Mouse (Mus musculus): ENCODE measurements at regions not wholly inside any gene's neighbourhood (a gene's known extent, or its start where the extent isn't known, plus 50 kb on each side); places are given as distances from the start of the nearest gene placed in this dataset.

GRCm38 (mm10) chr2:169035315-169035714, 79.9 kb upstream of the Zfp64 start:
- DNase-seq (ENCODE audit: low spot score) (no peak), ATAC-seq (replicated peaks; ENCODE audit: low FRiP score, low TSS enrichment, low read depth) (no peak)
- H3K27me3 ChIP-seq (replicated peaks; ENCODE audit: control insufficient read depth, insufficient read depth, low read length), result no peaks in the 10 kb centered on the region

GRCm38 (mm10) chr2:169033997-169034396, 78.6 kb upstream of the Zfp64 start:
- H3K9ac ChIP-seq (ENCODE audit: low read length), result no peak overlapping the region
- H3K4me1 ChIP-seq (replicated peaks; ENCODE audit: control insufficient read depth, insufficient read depth, low read length), result no peaks in the 10 kb centered on the region
- no peaks in the 10 kb centered on the region for H3K27me3 ChIP-seq (replicated peaks; ENCODE audit: control insufficient read depth, insufficient read depth, low read length)
- no peak for ATAC-seq (replicated peaks; ENCODE audit: low FRiP score, low TSS enrichment, low read depth)
- no peak overlapping the region for H3K4me2 ChIP-seq (ENCODE audit: low read length)
- no peak overlapping the region for H3K27ac ChIP-seq (ENCODE audit: low read depth)
- H3K36me3 ChIP-seq (ENCODE audit: control insufficient read depth, insufficient read depth, low read length), result no peaks in the 10 kb centered on the region
- no peak for DNase-seq (ENCODE audit: low spot score)
- no peaks in the 10 kb centered on the region for H3K9me3 ChIP-seq (ENCODE audit: control insufficient read depth, low read length)
- WGBS, result 63% methylated on average over 18 of the region's 18 CpGs
- H3K4me3 ChIP-seq (ENCODE audit: low read depth, low read length), result no peak overlapping the region

More at GRCm38 (mm10) chr2:169035315-169035714, 79.9 kb upstream of the Zfp64 start:
- Histone ChIP-seq H3K9ac (ENCODE audit: low read length) (no peak overlapping the region), H3K27ac (ENCODE audit: low read depth) (no peak overlapping the region), H3K4me1 (replicated peaks; ENCODE audit: control insufficient read depth, insufficient read depth, low read length) (no peaks in the 10 kb centered on the region), H3K9me3 (ENCODE audit: control insufficient read depth, low read length) (no peaks in the 10 kb centered on the region), H3K4me2 (ENCODE audit: low read length) (no peak overlapping the region), H3K4me3 (ENCODE audit: low read depth, low read length) (no peak overlapping the region), H3K36me3 (ENCODE audit: control insufficient read depth, insufficient read depth, low read length) (no peaks in the 10 kb centered on the region)
- WGBS, result 21% methylated on average over 3 of the region's 3 CpGs

GRCm38 (mm10) chr2:169033181-169033580, 77.8 kb upstream of the Zfp64 start:
- H3K27ac ChIP-seq (ENCODE audit: low read depth), result no peak overlapping the region
- DNase-seq (ENCODE audit: low spot score) (no peak), ATAC-seq (replicated peaks; ENCODE audit: low FRiP score, low TSS enrichment, low read depth) (no peak)
- H3K27me3 ChIP-seq (replicated peaks; ENCODE audit: control insufficient read depth, insufficient read depth, low read length), result no peaks in the 10 kb centered on the region
- no peak overlapping the region for H3K9ac ChIP-seq (ENCODE audit: low read length)
- no peaks in the 10 kb centered on the region for H3K36me3 ChIP-seq (ENCODE audit: control insufficient read depth, insufficient read depth, low read length)
- no peaks in the 10 kb centered on the region for H3K9me3 ChIP-seq (ENCODE audit: control insufficient read depth, low read length)
- H3K4me3 ChIP-seq (ENCODE audit: low read depth, low read length), result no peak overlapping the region
- H3K4me2 ChIP-seq (ENCODE audit: low read length), result no peak overlapping the region
- H3K4me1 ChIP-seq (replicated peaks; ENCODE audit: control insufficient read depth, insufficient read depth, low read length), result no peaks in the 10 kb centered on the region
- whole genome bisulfite sequencing, result 85% methylated on average over 3 of the region's 3 CpGs

- no peak overlapping the region for H3K4me3 ChIP-seq (ENCODE audit: low read depth, low read length)
- no peaks in the 10 kb centered on the region for H3K27me3 ChIP-seq (replicated peaks; ENCODE audit: control insufficient read depth, insufficient read depth, low read length)
- 65% methylated on average over 9 of the region's 9 CpGs for WGBS
- H3K4me2 ChIP-seq (ENCODE audit: low read length), result no peak overlapping the region
- H3K36me3 ChIP-seq (ENCODE audit: control insufficient read depth, insufficient read depth, low read length), result no peaks in the 10 kb centered on the region
- H3K9ac ChIP-seq (ENCODE audit: low read length), result no peak overlapping the region
- DNase-seq (ENCODE audit: low spot score) (no peak), ATAC-seq (replicated peaks; ENCODE audit: low FRiP score, low TSS enrichment, low read depth) (no peak)
- no peaks in the 10 kb centered on the region for H3K9me3 ChIP-seq (ENCODE audit: control insufficient read depth, low read length)
- H3K4me1 ChIP-seq (replicated peaks; ENCODE audit: control insufficient read depth, insufficient read depth, low read length), result no peaks in the 10 kb centered on the region
- no peak overlapping the region for H3K27ac ChIP-seq (ENCODE audit: low read depth)
Measured at GRCm38 (mm10) chr2:169028531-169029114, 73.2 kb upstream of the Zfp64 start.

- ATAC-seq (replicated peaks; ENCODE audit: low FRiP score, low TSS enrichment, low read depth), result no peak
- WGBS, result 78% methylated on average over 3 of the region's 3 CpGs
Measured at GRCm38 (mm10) chr2:169019037-169019436, 63.6 kb upstream of the Zfp64 start.

GRCm38 (mm10) chr2:169010271-169010670, 54.9 kb upstream of the Zfp64 start:
- DNase-seq (ENCODE audit: low spot score) (no peak), ATAC-seq (replicated peaks; ENCODE audit: low FRiP score, low TSS enrichment, low read depth) (no peak)
- WGBS, result 48% methylated on average over 9 of the region's 9 CpGs
- no peak overlapping the region for H3K9ac ChIP-seq (ENCODE audit: low read length)
- no peak overlapping the region for H3K4me2 ChIP-seq (ENCODE audit: low read length)
- H3K27ac ChIP-seq (ENCODE audit: low read depth), result no peak overlapping the region
- H3K27me3 ChIP-seq (replicated peaks; ENCODE audit: control insufficient read depth, insufficient read depth, low read length), result no peaks in the 10 kb centered on the region
- H3K36me3 ChIP-seq (ENCODE audit: control insufficient read depth, insufficient read depth, low read length), result no peaks in the 10 kb centered on the region
- H3K4me3 ChIP-seq (ENCODE audit: low read depth, low read length), result no peak overlapping the region
- H3K9me3 ChIP-seq (ENCODE audit: control insufficient read depth, low read length), result no peaks in the 10 kb centered on the region
- H3K4me1 ChIP-seq (replicated peaks; ENCODE audit: control insufficient read depth, insufficient read depth, low read length), result no peaks in the 10 kb centered on the region

More at GRCm38 (mm10) chr2:169019037-169019436, 63.6 kb upstream of the Zfp64 start:
- H3K4me3 ChIP-seq (ENCODE audit: low read depth, low read length), result no peak overlapping the region
- H3K9me3 ChIP-seq (ENCODE audit: control insufficient read depth, low read length), result no peaks in the 10 kb centered on the region
- H3K27ac ChIP-seq (ENCODE audit: low read depth), result no peak overlapping the region
- no peaks in the 10 kb centered on the region for H3K27me3 ChIP-seq (replicated peaks; ENCODE audit: control insufficient read depth, insufficient read depth, low read length)
- H3K9ac ChIP-seq (ENCODE audit: low read length), result no peak overlapping the region
- H3K4me1 ChIP-seq (replicated peaks; ENCODE audit: control insufficient read depth, insufficient read depth, low read length), result no peaks in the 10 kb centered on the region
- DNase-seq (ENCODE audit: low spot score), result no peak
- no peaks in the 10 kb centered on the region for H3K36me3 ChIP-seq (ENCODE audit: control insufficient read depth, insufficient read depth, low read length)
- H3K4me2 ChIP-seq (ENCODE audit: low read length), result no peak overlapping the region

- Histone ChIP-seq H3K9me3 (ENCODE audit: control insufficient read depth, low read length) (no peaks in the 10 kb centered on the region), H3K27ac (ENCODE audit: low read depth) (0 out of 2 replicates have a peak overlapping the region, but pooled peaks have one; percentile 33), H3K36me3 (ENCODE audit: control insufficient read depth, insufficient read depth, low read length) (no peaks in the 10 kb centered on the region), H3K4me1 (replicated peaks; ENCODE audit: control insufficient read depth, insufficient read depth, low read length) (no peaks in the 10 kb centered on the region), H3K27me3 (replicated peaks; ENCODE audit: control insufficient read depth, insufficient read depth, low read length) (no peaks in the 10 kb centered on the region), H3K4me2 (ENCODE audit: low read length) (no peak overlapping the region), H3K9ac (ENCODE audit: low read length) (no peak overlapping the region), H3K4me3 (ENCODE audit: low read depth, low read length) (no peak overlapping the region)
- ATAC-seq (replicated peaks; ENCODE audit: low FRiP score, low TSS enrichment, low read depth) (no peak), DNase-seq (ENCODE audit: low spot score) (no peak)
- 81% methylated on average over 20 of the region's 20 CpGs for WGBS
Measured at GRCm38 (mm10) chr2:169008756-169009155, 53.4 kb upstream of the Zfp64 start.

- Histone ChIP-seq H3K9me3 (ENCODE audit: control insufficient read depth, low read length) (no peaks in the 10 kb centered on the region), H3K4me1 (replicated peaks; ENCODE audit: control insufficient read depth, insufficient read depth, low read length) (no peaks in the 10 kb centered on the region), H3K27me3 (replicated peaks; ENCODE audit: control insufficient read depth, insufficient read depth, low read length) (no peaks in the 10 kb centered on the region), H3K4me3 (ENCODE audit: low read depth, low read length) (no peak overlapping the region), H3K27ac (ENCODE audit: low read depth) (0 out of 2 replicates have a peak overlapping the region, but pooled peaks have one; percentile 33), H3K4me2 (ENCODE audit: low read length) (no peak overlapping the region), H3K36me3 (ENCODE audit: control insufficient read depth, insufficient read depth, low read length) (no peaks in the 10 kb centered on the region), H3K9ac (ENCODE audit: low read length) (no peak overlapping the region)
- WGBS, result 64% methylated on average over 9 of the region's 9 CpGs
- ATAC-seq (replicated peaks; ENCODE audit: low FRiP score, low TSS enrichment, low read depth), result no peak
- DNase-seq (ENCODE audit: low spot score), result no peak
Measured at GRCm38 (mm10) chr2:169008333-169008732, 52.9 kb upstream of the Zfp64 start.

GRCm38 (mm10) chr2:169006549-169006948, 51.2 kb upstream of the Zfp64 start:
- no peak overlapping the region for H3K4me2 ChIP-seq (ENCODE audit: low read length)
- H3K4me1 ChIP-seq (replicated peaks; ENCODE audit: control insufficient read depth, insufficient read depth, low read length), result no peaks in the 10 kb centered on the region
- DNase-seq (ENCODE audit: low spot score) (no peak), ATAC-seq (replicated peaks; ENCODE audit: low FRiP score, low TSS enrichment, low read depth) (no peak)
- no peak overlapping the region for H3K27ac ChIP-seq (ENCODE audit: low read depth)
- WGBS, result 87% methylated on average over 10 of the region's 10 CpGs
- H3K9me3 ChIP-seq (ENCODE audit: control insufficient read depth, low read length), result no peaks in the 10 kb centered on the region
- no peak overlapping the region for H3K4me3 ChIP-seq (ENCODE audit: low read depth, low read length)
- H3K36me3 ChIP-seq (ENCODE audit: control insufficient read depth, insufficient read depth, low read length), result no peaks in the 10 kb centered on the region
- no peak overlapping the region for H3K9ac ChIP-seq (ENCODE audit: low read length)
- no peaks in the 10 kb centered on the region for H3K27me3 ChIP-seq (replicated peaks; ENCODE audit: control insufficient read depth, insufficient read depth, low read length)

All from intestine, embryonic 14.5 days (tissue).